Mouse (Mus musculus) bone marrow, adult 2 months (tissue): Measurements from ENCODE around the gene Osbp2. TPM values are rescaled to one million over a fixed set of nuclear protein-coding genes. Genes with fewer than 3 reads are reported as not detected.

Experiments used
- H3K27ac ChIP-seq: fragments of 200-500 bp; 2 replicates; pipeline ENCODE4 v1.5.1; 2012; ENCODE audit warnings: low read depth, mild to moderate bottlenecking, control low read depth, inconsistent platforms, low read length; ENCODE audit not compliant: control insufficient read depth, poor library complexity, insufficient read depth
- H3K4me1 ChIP-seq: fragments of 200-500 bp; 2 replicates; pipeline ENCODE4 v1.6.1; 2011; ENCODE audit warnings: low read length; ENCODE audit not compliant: control insufficient read depth, insufficient read depth
- H3K4me3 ChIP-seq: fragments of 200-500 bp; replicated peaks from 2 replicates; pipeline ENCODE3; 2011; ENCODE audit warnings: mild to moderate bottlenecking, low read depth, low read length, control low read depth; ENCODE audit not compliant: control insufficient read depth
- CTCF ChIP-seq: fragments of 200-500 bp; IDR thresholded peaks from 2 replicates; pipeline ENCODE4 v1.5.1; 2011; ENCODE audit warnings: low read length, control low read depth; ENCODE audit not compliant: control insufficient read depth, insufficient read depth
- POLR2A ChIP-seq: fragments of 200-500 bp; IDR thresholded peaks from 2 replicates; pipeline ENCODE4 v1.6.1; 2011; ENCODE audit warnings: low read depth, mild to moderate bottlenecking, control low read depth, low read length, borderline replicate concordance; ENCODE audit not compliant: control insufficient read depth
- WGBS: fragments of 180-500 bp; shearing (Covaris S2); methylation state at CpG from one replicate; pipeline ENCODE4 v1.1.7; 2018; 5-methylcytosine and 5-hydroxymethylcytosine counted together
- polyA plus RNA-seq: library from polyadenylated mRNA; stranded (reverse); fragments of >200 nt; gene quantifications from 2 replicates; pipeline ENCODE4 v1.2.4, GENCODE M21; 2011; ENCODE audit warnings: low replicate concordance; ENCODE audit not compliant: missing spikeins, insufficient read depth, insufficient read length

Gene Osbp2
- polyA plus RNA-seq, 1 experiment = not detected

GRCm38 (mm10) chr11:3767830-3768229 lies 95.9 kb downstream of the Osbp2 start:
- TF ChIP-seq POLR2A = no peak
- no peak for TF ChIP-seq CTCF
- Histone ChIP-seq H3K4me1 (no peaks in the 10 kb centered on the region), H3K27ac (no peak overlapping the region), H3K4me3 (no peak overlapping the region)
- WGBS = 74% methylated on average over 5 of the region's 5 CpGs

DNA sequence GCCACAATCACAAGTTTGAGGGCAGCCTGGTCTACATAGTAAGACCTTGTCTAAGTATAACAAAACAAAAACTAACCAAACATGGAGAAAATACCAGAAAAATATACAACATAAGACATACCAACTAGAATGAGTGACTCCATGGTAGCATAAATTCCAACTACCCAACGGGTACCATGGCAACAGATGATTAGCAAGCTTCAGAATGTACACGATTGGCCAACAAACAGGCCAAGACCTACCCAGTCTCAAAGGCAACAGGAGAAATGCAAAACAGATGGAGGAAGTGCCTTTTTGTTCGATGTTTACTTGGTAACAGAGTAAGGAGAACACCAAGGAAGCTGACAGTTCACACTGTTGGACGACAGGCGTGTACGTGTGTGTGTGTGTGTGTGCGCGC lies 96.7 kb downstream of the Osbp2 start:
- TF ChIP-seq POLR2A = no peak
- no peak for TF ChIP-seq CTCF
- no peak overlapping the region for H3K27ac ChIP-seq
- no peak overlapping the region for H3K4me3 ChIP-seq
- no peaks in the 10 kb centered on the region for H3K4me1 ChIP-seq
- 76% methylated on average over 8 of the region's 8 CpGs for WGBS

GRCm38 (mm10) chr11:3764352-3764751 lies 99.4 kb downstream of the Osbp2 start:
- TF ChIP-seq POLR2A = no peak
- TF ChIP-seq CTCF = no peak
- H3K4me3 ChIP-seq = no peak overlapping the region
- H3K4me1 ChIP-seq = no peaks in the 10 kb centered on the region
- H3K27ac ChIP-seq = no peak overlapping the region
- 55% methylated on average over 4 of the region's 4 CpGs for WGBS

GRCm38 (mm10) chr11:3761775-3762501 lies 101.8 kb downstream of the Osbp2 start:
- Histone ChIP-seq H3K27ac (no peak overlapping the region), H3K4me3 (no peak overlapping the region), H3K4me1 (no peaks in the 10 kb centered on the region)
- 2% methylated on average over 90 of the region's 90 CpGs for WGBS
- TF ChIP-seq POLR2A = no peak
- TF ChIP-seq CTCF = no peak

GRCm38 (mm10) chr11:3761339-3761738 lies 102.4 kb downstream of the Osbp2 start:
- 19% methylated on average over 11 of the region's 11 CpGs for WGBS
- TF ChIP-seq POLR2A (no peak), CTCF (no peak)
- H3K4me1 ChIP-seq = no peaks in the 10 kb centered on the region
- H3K4me3 ChIP-seq = no peak overlapping the region
- H3K27ac ChIP-seq = no peak overlapping the region

DNA sequence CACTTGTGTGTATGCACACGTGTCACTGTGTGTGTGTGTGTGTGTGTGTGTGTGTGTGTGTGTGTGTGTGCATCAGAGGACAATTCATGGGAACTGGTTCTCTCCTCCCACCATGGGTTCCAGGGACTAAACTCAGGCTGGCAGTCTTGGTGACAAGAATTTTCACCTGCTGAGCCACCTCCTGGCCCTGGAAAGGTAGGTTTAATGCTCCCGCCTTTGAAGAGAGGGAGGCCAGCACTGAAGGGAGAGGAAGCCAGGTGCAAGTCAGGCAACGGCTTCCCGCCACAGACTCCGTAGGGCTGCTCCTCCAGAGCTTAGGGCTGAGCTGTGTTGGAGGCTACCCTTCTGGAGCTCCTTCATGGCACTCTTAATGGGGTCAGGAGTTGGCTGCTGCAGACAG lies 104.3 kb downstream of the Osbp2 start:
- H3K4me1 ChIP-seq = no peaks in the 10 kb centered on the region
- no peak for TF ChIP-seq POLR2A
- H3K27ac ChIP-seq = no peak overlapping the region
- 70% methylated on average over 5 of the region's 5 CpGs for WGBS
- H3K4me3 ChIP-seq = no peak overlapping the region

GRCm38 (mm10) chr11:3755341-3755740 lies 108.4 kb downstream of the Osbp2 start:
- no peak for TF ChIP-seq CTCF
- no peak for TF ChIP-seq POLR2A
- no peak overlapping the region for H3K27ac ChIP-seq
- 56% methylated on average over 4 of the region's 4 CpGs for WGBS
- no peak overlapping the region for H3K4me3 ChIP-seq
- H3K4me1 ChIP-seq = no peaks in the 10 kb centered on the region

DNA sequence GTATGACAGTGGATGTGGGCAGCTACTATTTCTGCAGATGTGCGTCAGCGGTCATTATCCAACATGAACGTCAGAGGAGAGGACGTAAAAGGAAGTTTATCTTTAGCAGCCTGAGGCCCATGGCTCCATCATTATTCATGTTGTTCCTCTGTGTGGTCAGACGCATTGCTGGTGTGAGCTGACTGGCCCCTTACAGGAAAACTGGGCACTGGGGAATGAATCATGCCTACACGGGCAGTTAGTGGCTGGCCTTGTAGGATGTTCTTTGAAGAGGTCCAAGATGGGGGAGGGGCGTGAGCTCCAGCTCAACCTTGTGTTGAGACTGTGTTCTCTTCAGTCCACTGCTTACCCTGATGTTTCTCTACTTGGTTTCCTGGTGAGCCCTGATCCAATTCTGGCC lies 109.0 kb downstream of the Osbp2 start:
- TF ChIP-seq CTCF = no peak
- no peak for TF ChIP-seq POLR2A
- Histone ChIP-seq H3K4me1 (no peaks in the 10 kb centered on the region), H3K27ac (no peak overlapping the region), H3K4me3 (no peak overlapping the region)
- WGBS = 54% methylated on average over 7 of the region's 7 CpGs

- no peak overlapping the region for H3K27ac ChIP-seq
- WGBS = 60% methylated on average over 9 of the region's 9 CpGs
- H3K4me1 ChIP-seq = no peaks in the 10 kb centered on the region
- H3K4me3 ChIP-seq = no peak overlapping the region
- TF ChIP-seq CTCF = no peak
- TF ChIP-seq POLR2A = no peak
Measured at GRCm38 (mm10) chr11:3753897-3754296, 109.8 kb downstream of the Osbp2 start.

- Histone ChIP-seq H3K27ac (no peak overlapping the region), H3K4me1 (no peaks in the 10 kb centered on the region), H3K4me3 (no peak overlapping the region)
- TF ChIP-seq POLR2A (no peak), CTCF (no peak)
- 78% methylated on average over 3 of the region's 3 CpGs for WGBS
Measured at GRCm38 (mm10) chr11:3752766-3753165, 110.9 kb downstream of the Osbp2 start.
